Mouse (Mus musculus) intestine, embryonic 16.5 days (tissue): ENCODE data around the gene Wdr54. TPM values are rescaled to one million over a fixed set of nuclear protein-coding genes. Genes with fewer than 3 reads are reported as not detected.
A peak's percentile ranks its signal among the peaks of the same experiment; 100 is the strongest.

Experiments
- ATAC-seq: fragments of 200-750 bp; cut with Nextera tagmentation; 2 replicates; pipeline ENCODE4 v1.8.0; 2017; ENCODE audit warnings: moderate TSS enrichment, moderate library complexity
- H3K27ac ChIP-seq: fragments of 300-500 bp; sonication (generic); 2 replicates; pipeline ENCODE4 v1.5.1; 2014; ENCODE audit warnings: mild to moderate bottlenecking, low read length
- H3K27me3 ChIP-seq: fragments of 300-500 bp; sonication (generic); replicated peaks from 2 replicates; pipeline ENCODE4 v1.6.1; 2014; ENCODE audit warnings: low read length, control low read depth, mixed read lengths; ENCODE audit not compliant: control insufficient read depth, insufficient read depth
- H3K36me3 ChIP-seq: fragments of 300-500 bp; sonication (generic); 2 replicates; pipeline ENCODE4 v1.6.1; 2014; ENCODE audit warnings: low read length, control low read depth; ENCODE audit not compliant: control insufficient read depth, insufficient read depth
- H3K4me1 ChIP-seq: fragments of 300-500 bp; sonication (generic); 2 replicates; pipeline ENCODE4 v1.6.1; 2014; ENCODE audit warnings: low read length, control low read depth, mixed read lengths; ENCODE audit not compliant: control insufficient read depth, insufficient read depth
- H3K4me2 ChIP-seq: fragments of 300-500 bp; sonication (generic); 2 replicates; pipeline ENCODE4 v1.6.1; 2014; ENCODE audit warnings: low read depth, low read length, control low read depth
- H3K4me3 ChIP-seq: fragments of 300-500 bp; sonication (generic); 2 replicates; pipeline ENCODE4 v1.5.1; 2014; ENCODE audit warnings: mild to moderate bottlenecking, low read length
- H3K9ac ChIP-seq: fragments of 300-500 bp; sonication (generic); 2 replicates; pipeline ENCODE4 v1.6.1; 2014; ENCODE audit warnings: low read depth, low read length
- H3K9me3 ChIP-seq: fragments of 300-500 bp; sonication (generic); 2 replicates; pipeline ENCODE4 v1.6.1; 2016; ENCODE audit warnings: low read length, control low read depth; ENCODE audit not compliant: control insufficient read depth
- WGBS: fragments of 180-500 bp; shearing (Covaris S2); extraction: QIAGEN DNeasy Blood & Tissue Kit; methylation state at CpG from one replicate; pipeline ENCODE4 v1.1.7; 2014; 5-methylcytosine and 5-hydroxymethylcytosine counted together
- polyA plus RNA-seq: library from polyadenylated mRNA; unstranded; fragments of >200 nt; fragmentation: Nextera tagmentation; extraction: Ambion mirVana; gene quantifications from 2 replicates; pipeline ENCODE4 v1.2.1, GENCODE M21; 2015

Gene Wdr54
- polyA plus RNA-seq, result 2.9 and 4.6 TPM in 2 replicates

DNA sequence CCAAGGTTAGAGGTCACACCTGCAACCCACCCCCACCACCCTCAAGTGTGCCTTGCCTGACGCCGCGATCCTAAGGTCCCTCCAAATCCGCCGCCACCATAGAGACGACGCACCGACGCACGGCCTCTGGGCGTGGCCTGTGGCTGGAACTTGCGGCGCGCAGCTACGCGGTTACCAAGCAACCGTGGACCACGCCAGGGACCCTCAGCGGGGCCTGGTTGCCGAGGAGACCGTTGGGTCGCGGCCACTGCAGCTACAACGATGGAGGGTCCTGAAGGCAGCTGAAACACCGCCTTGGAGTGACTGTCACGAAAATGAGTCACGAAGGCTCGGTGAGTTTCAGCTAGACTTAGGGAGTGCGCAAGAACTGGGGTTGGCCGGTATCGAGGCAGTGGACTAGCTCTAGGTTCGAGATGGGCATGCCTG lies at the start of gene Wdr54, which contains the start of gene 1700003E16Rik:
Wdr54 (minus strand) TSS at position 139 of the 426 bp plus-strand sequence.
1700003E16Rik (plus strand) TSS at position 146 of the 426 bp plus-strand sequence.
- H3K4me3 ChIP-seq, result peak within 1 kb of the TSS; percentile 64
- H3K36me3 ChIP-seq, result 0 out of 2 replicates have a peak, but pooled peaks cover 3% of the 10 kb centered on the region
- peak within 1 kb of the TSS; percentile 91 for H3K4me2 ChIP-seq
- peaks cover 3% of the 10 kb centered on the region; the same call in 1 of the 2 replicates for H3K4me1 ChIP-seq
- H3K27ac ChIP-seq, result no peak within 1 kb of the TSS
- WGBS, result 2% methylated on average over 32 of the region's 32 CpGs
- H3K9ac ChIP-seq, result peak within 1 kb of the TSS; percentile 60
- peak; percentile 69 for ATAC-seq
- H3K9me3 ChIP-seq, result no peaks in the 10 kb centered on the region
- peaks cover 7% of the 10 kb centered on the region; the same call in 1 of the 2 replicates for H3K27me3 ChIP-seq

DNA sequence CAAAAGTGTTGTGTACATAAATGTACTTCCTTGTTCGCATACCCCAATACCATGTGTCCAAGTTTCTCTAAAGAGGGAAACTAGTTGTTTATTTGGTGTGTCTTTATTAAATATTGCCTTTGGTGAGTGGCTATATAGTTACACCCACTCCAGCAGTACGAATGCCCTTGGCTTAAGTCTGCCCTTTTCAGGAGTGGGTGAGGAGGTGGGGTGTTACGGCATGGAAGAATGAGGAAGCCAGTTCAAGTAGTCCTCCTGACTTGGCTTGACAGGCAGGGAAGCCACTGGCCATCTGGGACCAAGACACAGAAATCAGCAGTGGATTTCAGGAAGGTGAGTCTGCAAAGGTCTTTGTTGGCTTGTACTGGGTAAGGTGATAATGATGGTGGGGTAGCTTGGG lies 49.7 kb upstream of the Wdr54 start:
- Histone ChIP-seq H3K27me3 (no peaks in the 10 kb centered on the region), H3K9me3 (no peaks in the 10 kb centered on the region), H3K27ac (no peak overlapping the region), H3K4me3 (no peak overlapping the region), H3K4me1 (peaks cover 4% of the 10 kb centered on the region; the same call in 1 of the 2 replicates), H3K36me3 (no peaks in the 10 kb centered on the region), H3K9ac (no peak overlapping the region), H3K4me2 (no peak overlapping the region)
- 93% methylated on average over 3 of the region's 3 CpGs for WGBS
- no peak for ATAC-seq

DNA sequence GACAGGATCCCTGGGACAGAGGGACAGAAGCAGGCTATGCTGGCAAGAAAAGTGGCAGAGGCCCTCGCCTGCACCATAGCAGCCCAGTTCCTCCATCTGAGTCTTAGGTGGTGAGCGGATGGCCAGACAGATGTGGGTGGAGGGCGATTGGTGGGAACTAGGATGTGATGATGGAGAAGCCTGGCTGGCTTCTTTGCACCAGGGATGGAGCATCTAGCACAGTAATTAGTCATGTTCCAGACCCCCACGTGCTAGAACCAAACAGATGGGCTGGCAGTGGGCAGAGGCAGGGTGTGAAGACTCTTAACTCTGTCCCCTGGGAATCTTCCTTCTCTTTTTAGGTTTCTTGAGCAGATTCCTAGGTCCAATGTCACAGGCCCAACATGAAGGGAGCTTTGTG lies 47.1 kb upstream of the Wdr54 start:
- Histone ChIP-seq H3K27me3 (no peaks in the 10 kb centered on the region), H3K27ac (no peak overlapping the region), H3K4me2 (no peak overlapping the region), H3K4me3 (no peak overlapping the region), H3K9ac (no peak overlapping the region), H3K4me1 (peaks cover 4% of the 10 kb centered on the region; the same call in 1 of the 2 replicates), H3K36me3 (peaks cover 6% of the 10 kb centered on the region; the same call in 1 of the 2 replicates), H3K9me3 (no peaks in the 10 kb centered on the region)
- 83% methylated on average over 4 of the region's 4 CpGs for WGBS
- ATAC-seq, result no peak

DNA sequence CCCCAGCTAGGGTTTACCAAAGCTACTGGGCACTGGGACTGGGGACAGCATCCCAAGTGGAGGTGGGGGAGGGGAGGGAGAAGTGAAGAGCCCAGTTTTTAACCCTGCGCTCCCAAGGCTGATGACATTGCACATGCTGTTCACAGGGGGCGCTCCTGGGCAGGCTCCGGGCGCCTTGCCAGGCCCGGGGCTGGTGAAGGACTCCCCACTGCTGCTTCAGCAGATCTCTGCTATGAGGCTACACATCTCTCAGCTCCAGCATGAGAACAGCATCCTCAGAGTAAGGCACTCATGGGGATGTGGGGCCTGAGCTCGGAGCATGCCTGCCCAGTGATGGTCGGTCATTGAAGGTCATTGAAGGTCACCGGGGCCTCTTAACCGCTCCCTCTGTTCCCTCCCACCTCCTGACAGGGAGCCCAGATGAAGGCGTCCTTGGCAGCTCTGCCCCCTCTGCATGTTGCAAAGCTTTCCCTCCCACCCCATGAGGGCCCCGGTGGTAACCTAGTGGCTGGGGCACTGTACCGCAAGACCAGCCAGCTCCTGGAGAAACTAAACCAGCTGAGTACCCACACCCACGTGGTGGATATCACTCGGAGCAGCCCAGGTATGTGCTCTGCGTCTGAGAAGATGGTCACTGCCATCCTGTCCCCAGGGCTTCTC lies 41.3 kb upstream of the Wdr54 start:
- 51% methylated on average over 15 of the region's 15 CpGs for WGBS
- H3K9me3 ChIP-seq, result no peaks in the 10 kb centered on the region
- no peak overlapping the region for H3K4me2 ChIP-seq
- H3K36me3 ChIP-seq, result peaks cover 28% of the 10 kb centered on the region
- ATAC-seq, result no peak
- no peak overlapping the region for H3K27ac ChIP-seq
- no peak overlapping the region for H3K4me3 ChIP-seq
- no peaks in the 10 kb centered on the region for H3K27me3 ChIP-seq
- H3K9ac ChIP-seq, result no peak overlapping the region
- no peaks in the 10 kb centered on the region for H3K4me1 ChIP-seq

DNA sequence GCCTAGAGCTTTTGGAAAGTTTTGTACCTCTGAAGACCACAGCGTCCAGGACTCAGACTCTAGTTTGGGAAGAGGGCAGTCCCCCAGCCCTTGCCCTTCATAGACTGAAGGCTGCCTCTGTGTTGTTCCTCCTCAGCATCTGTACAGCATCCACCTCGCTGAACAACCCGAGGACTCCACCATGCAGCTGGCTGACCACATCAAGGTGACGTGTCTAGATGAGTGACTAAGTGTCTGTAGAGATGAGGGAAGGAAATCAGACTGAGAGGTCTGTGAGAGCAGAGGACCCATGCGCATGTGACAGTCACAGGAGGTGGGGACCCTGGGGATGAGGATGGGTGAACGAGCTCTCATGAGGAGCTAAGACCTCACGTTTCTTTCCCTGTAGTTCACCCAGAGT lies 37.4 kb upstream of the Wdr54 start:
- Histone ChIP-seq H3K36me3 (peaks cover 32% of the 10 kb centered on the region), H3K4me2 (no peak overlapping the region), H3K4me1 (no peaks in the 10 kb centered on the region), H3K27ac (no peak overlapping the region), H3K9me3 (no peaks in the 10 kb centered on the region), H3K4me3 (no peak overlapping the region), H3K27me3 (no peaks in the 10 kb centered on the region), H3K9ac (no peak overlapping the region)
- no peak for ATAC-seq
- WGBS, result 87% methylated on average over 7 of the region's 7 CpGs

DNA sequence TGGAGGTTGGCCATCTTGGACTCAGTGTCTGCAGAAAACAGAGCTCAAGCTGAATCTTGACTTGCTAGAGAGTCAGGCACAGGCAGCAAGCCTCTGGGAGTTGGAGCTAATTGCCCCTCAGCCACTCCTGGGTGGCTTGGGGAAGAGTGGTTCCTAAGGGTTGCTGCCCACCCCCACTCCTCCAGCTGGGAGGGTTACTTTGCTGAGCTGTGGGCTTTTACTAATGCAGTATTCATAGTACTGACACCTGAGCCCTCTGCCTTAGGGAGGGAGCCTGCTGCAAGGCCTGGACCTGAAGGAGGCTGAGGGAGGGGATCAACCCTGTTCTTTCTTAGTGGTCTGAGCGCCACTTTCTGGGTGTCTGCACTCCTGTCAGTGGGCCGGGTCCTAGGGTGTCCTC lies 30.7 kb upstream of the Wdr54 start:
- no peak overlapping the region for H3K4me3 ChIP-seq
- H3K27me3 ChIP-seq, result no peaks in the 10 kb centered on the region
- peaks cover 6% of the 10 kb centered on the region; the same call in 1 of the 2 replicates for H3K4me1 ChIP-seq
- no peak for ATAC-seq
- H3K27ac ChIP-seq, result no peak overlapping the region
- 89% methylated on average over 2 of the region's 2 CpGs for WGBS
- peaks cover 7% of the 10 kb centered on the region for H3K36me3 ChIP-seq
- H3K4me2 ChIP-seq, result no peak overlapping the region
- no peak overlapping the region for H3K9ac ChIP-seq
- H3K9me3 ChIP-seq, result no peaks in the 10 kb centered on the region

DNA sequence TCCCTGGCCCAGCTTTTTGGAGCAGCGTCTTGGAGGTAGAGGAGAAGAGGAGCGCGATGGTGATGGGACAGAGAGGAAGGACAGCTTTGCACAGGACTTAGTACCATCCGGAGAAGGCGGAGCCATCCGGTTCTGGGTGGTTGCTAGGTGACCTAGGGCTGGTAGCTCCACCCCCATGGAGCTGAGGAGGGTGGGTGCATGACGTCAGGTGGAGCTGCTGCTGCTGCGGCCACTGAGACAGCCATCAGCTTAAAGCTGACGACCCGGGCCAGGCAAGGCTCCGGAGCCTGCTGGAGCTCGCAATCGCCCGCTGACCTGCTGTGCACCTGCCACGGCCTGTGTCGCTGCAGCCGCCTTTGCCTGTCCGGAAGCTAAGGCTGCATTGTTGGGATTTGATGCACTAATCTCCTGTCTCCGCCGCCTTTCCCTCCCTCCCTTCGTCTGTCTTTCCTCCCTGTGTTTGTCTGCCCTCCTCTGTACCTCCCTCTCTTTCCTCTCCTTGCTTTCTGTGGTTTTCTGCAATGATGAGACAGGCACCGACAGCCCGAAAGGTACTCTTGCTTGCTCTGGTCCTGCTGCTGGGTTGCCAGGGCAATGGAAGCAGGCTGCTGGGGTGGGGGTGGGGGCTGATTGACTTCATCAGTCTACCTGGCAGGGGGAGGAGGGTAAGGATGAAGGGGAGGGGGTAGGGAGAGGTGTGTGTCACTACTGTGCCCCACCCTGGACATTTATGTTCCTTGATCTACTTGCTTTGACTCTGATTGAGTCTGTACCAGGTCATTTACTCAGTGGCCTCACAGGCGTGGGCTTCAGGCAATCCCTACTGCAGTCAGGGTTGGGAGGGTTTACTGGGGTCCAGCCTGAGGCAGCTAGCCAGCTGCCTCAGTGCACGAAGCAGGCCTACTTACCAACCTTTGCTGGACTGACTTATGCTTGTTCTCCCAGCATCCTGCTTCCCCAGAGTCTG lies 30.0 kb upstream of the Wdr54 start:
- 0 out of 2 replicates have a peak overlapping the region, but pooled peaks have one; percentile 26 for H3K9ac ChIP-seq
- H3K9me3 ChIP-seq, result no peaks in the 10 kb centered on the region
- WGBS, result 19% methylated on average over 25 of the region's 25 CpGs
- peak overlapping the region; percentile 13; the same call in 1 of the 2 replicates for H3K4me3 ChIP-seq
- peak overlapping the region; percentile 33; the same call in 1 of the 2 replicates for H3K4me2 ChIP-seq
- peaks cover 6% of the 10 kb centered on the region; the same call in 1 of the 2 replicates for H3K4me1 ChIP-seq
- peak; percentile 76 for ATAC-seq
- peaks cover 7% of the 10 kb centered on the region for H3K36me3 ChIP-seq
- H3K27ac ChIP-seq, result no peak overlapping the region
- no peaks in the 10 kb centered on the region for H3K27me3 ChIP-seq

DNA sequence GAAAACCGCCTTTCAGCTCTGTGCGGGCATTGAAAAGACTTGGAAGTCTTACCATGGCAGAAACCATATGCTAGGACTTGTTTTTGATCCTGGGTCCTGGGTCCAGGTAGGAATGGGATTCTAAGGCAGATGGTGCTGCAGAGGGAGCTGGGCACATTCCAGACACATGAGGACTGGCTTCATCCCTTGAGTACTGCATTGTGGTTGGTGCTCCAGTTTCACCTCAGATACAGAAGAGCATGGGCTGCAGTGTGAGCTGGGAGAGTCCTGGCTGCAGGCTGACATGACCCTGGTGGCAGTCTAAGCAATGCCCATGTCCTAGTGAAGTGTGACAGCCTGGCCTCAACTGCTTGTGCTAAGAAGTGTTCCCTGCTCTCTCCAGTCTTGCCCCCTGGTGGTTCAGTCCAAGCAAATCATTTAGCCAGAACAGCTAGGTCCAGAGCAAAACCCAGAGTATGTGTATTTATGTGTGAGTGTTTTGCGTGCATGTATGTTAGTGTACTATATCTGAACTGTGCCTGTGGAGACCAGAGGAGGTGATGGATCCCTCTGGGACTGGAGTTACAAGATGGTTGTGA lies 28.8 kb upstream of the Wdr54 start:
- Histone ChIP-seq H3K4me1 (peaks cover 7% of the 10 kb centered on the region), H3K4me3 (no peak overlapping the region), H3K9me3 (no peaks in the 10 kb centered on the region), H3K27me3 (no peaks in the 10 kb centered on the region), H3K4me2 (no peak overlapping the region), H3K36me3 (peaks cover 4% of the 10 kb centered on the region; the same call in 1 of the 2 replicates), H3K27ac (no peak overlapping the region), H3K9ac (no peak overlapping the region)
- 94% methylated on average over 3 of the region's 3 CpGs for WGBS
- no peak for ATAC-seq

DNA sequence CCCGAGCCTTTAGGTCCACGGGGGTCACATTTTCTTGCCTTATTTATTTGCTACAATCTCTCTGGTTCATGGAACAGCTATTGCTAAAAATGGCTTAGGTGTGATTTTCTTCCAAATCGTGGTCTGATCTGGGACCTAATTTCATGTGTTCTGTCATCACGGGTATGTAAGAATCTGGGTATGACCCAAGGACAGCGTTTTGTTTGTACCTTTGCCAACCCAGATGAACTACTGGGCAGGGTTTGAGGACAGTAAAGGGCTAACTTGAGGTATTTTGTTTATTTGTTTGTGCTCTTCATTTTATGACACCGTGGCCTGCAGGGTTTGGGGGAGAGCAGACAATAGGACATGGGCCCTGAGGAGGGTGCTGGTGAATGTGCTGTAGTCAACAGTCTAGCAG lies 24.4 kb upstream of the Wdr54 start:
- 79% methylated on average over 6 of the region's 6 CpGs for WGBS
- no peak for ATAC-seq
- Histone ChIP-seq H3K27ac (no peak overlapping the region), H3K4me2 (no peak overlapping the region), H3K9me3 (no peaks in the 10 kb centered on the region), H3K36me3 (peaks cover 3% of the 10 kb centered on the region; the same call in 1 of the 2 replicates), H3K4me1 (peaks cover 14% of the 10 kb centered on the region), H3K27me3 (no peaks in the 10 kb centered on the region), H3K4me3 (no peak overlapping the region), H3K9ac (no peak overlapping the region)
